Mouse (Mus musculus): ENCODE measurements at regions not wholly inside any gene's neighbourhood (a gene's known extent, or its start where the extent isn't known, plus 50 kb on each side); places are given as distances from the start of the nearest gene placed in this dataset.

GRCm38 (mm10) chr16:89703158-89703557 is 132.2 kb upstream of the Krtap11-1 start:
- Histone ChIP-seq H3K36me3 (replicated peaks in 1 of 2; ENCODE audit: control insufficient read depth in 1 of 2, insufficient read depth in 1 of 2, low read length in 1 of 2) (no peaks in the 10 kb centered on the region), H3K9ac (ENCODE audit: insufficient read depth, low read depth) (no peak overlapping the region), H3K9me3 (replicated peaks; ENCODE audit: low read length) (peaks cover 80% of the 10 kb centered on the region), H3K4me2 (ENCODE audit: insufficient read depth, low read depth, poor library complexity, severe bottlenecking) (no peak overlapping the region), H3K4me3 (replicated peaks in 1 of 3; ENCODE audit: low read depth in 2 of 3, low read length in 2 of 3, poor library complexity in 1 of 3) (no peak overlapping the region), H3K79me2 (replicated peaks; ENCODE audit: control insufficient read depth, extremely low read depth, insufficient read depth, poor library complexity, severe bottlenecking) (no peaks in the 10 kb centered on the region), H3K4me1 (ENCODE audit: control insufficient read depth in 1 of 2, insufficient read depth in 2 of 2) (no peaks in the 10 kb centered on the region), H3K27ac (ENCODE audit: insufficient read depth, low read depth) (no peak overlapping the region), H3K27me3 (replicated peaks) (no peaks in the 10 kb centered on the region)
- dilution Hi-C loops (cut with MboI; ENCODE audit: extremely low pct_ligation_motif_present, extremely low pct_unique_long_range_greater_than_20kb, low sequenced_read_pairs) (no loop called here), in situ Hi-C loops (cut with MboI; ENCODE audit: low pct_ligation_motif_present, low pct_unique_long_range_greater_than_20kb, low sequenced_read_pairs) (no loop called here)
- no peak for DNase-seq (ENCODE audit: extremely low read depth)
- TF ChIP-seq UBTF (IDR thresholded peaks at IDR 0.05; ENCODE audit: low read depth, low read length): no peak
- TF ChIP-seq E2F4 (IDR thresholded peaks at IDR 0.05; ENCODE audit: insufficient replicate concordance, low read depth, low read length): no peak
- TF ChIP-seq ZC3H11A (IDR thresholded peaks at IDR 0.05; ENCODE audit: low read depth, low read length): no peak

- Histone ChIP-seq H3K4me3 (replicated peaks in 1 of 3; ENCODE audit: low read depth in 2 of 3, low read length in 2 of 3, poor library complexity in 1 of 3) (no peak overlapping the region), H3K27me3 (replicated peaks) (no peaks in the 10 kb centered on the region)
These were observed 131.4 kb upstream of the Krtap11-1 start for GRCm38 (mm10) chr16:89702406-89702805.

GRCm38 (mm10) chr16:89701741-89702140 is 130.8 kb upstream of the Krtap11-1 start:
- no peak overlapping the region for H3K9ac ChIP-seq (ENCODE audit: insufficient read depth, low read depth)
- H3K4me1 ChIP-seq (ENCODE audit: control insufficient read depth in 1 of 2, insufficient read depth in 2 of 2): no peaks in the 10 kb centered on the region
- TF ChIP-seq PAX5 (IDR thresholded peaks at IDR 0.05; ENCODE audit: low read length): no peak
- TF ChIP-seq GABPA (IDR thresholded peaks at IDR 0.05; ENCODE audit: insufficient replicate concordance, low read depth, low read length): no peak
- TF ChIP-seq JUND (conservative IDR thresholded peaks at IDR 0.05; ENCODE audit: low read depth, low read length): no peak
- TF ChIP-seq NELFE (IDR thresholded peaks at IDR 0.05; ENCODE audit: low read depth, low read length): no peak
- TF ChIP-seq RAD21 (IDR thresholded peaks at IDR 0.05; ENCODE audit: low read depth, low read length): no peak
- TF ChIP-seq USF2 (conservative IDR thresholded peaks at IDR 0.05; ENCODE audit: low read depth, low read length): no peak
- no peak for TF ChIP-seq HCFC1 (IDR thresholded peaks at IDR 0.05; ENCODE audit: low read depth, low read length)
- no peak for TF ChIP-seq ZC3H11A (IDR thresholded peaks at IDR 0.05; ENCODE audit: low read depth, low read length)
- TF ChIP-seq MEF2A (IDR thresholded peaks at IDR 0.05; ENCODE audit: borderline replicate concordance, low read depth, low read length): no peak
- TF ChIP-seq KAT2A (IDR thresholded peaks at IDR 0.05; ENCODE audit: insufficient replicate concordance, low read length): no peak
- TF ChIP-seq MXI1 (IDR thresholded peaks at IDR 0.05; ENCODE audit: low read depth, low read length): no peak
- no peaks in the 10 kb centered on the region for H3K36me3 ChIP-seq (replicated peaks in 1 of 2; ENCODE audit: control insufficient read depth in 1 of 2, insufficient read depth in 1 of 2, low read length in 1 of 2)
- in situ Hi-C loops (cut with MboI; ENCODE audit: low pct_ligation_motif_present, low pct_unique_long_range_greater_than_20kb, low sequenced_read_pairs): no loop called here
- H3K27me3 ChIP-seq (replicated peaks): no peaks in the 10 kb centered on the region
- no peaks in the 10 kb centered on the region for H3K79me2 ChIP-seq (replicated peaks; ENCODE audit: control insufficient read depth, extremely low read depth, insufficient read depth, poor library complexity, severe bottlenecking)
- no peak overlapping the region for H3K4me2 ChIP-seq (ENCODE audit: insufficient read depth, low read depth, poor library complexity, severe bottlenecking)
- H3K4me3 ChIP-seq (replicated peaks in 1 of 3; ENCODE audit: low read depth in 2 of 3, low read length in 2 of 3, poor library complexity in 1 of 3): no peak overlapping the region
- dilution Hi-C loops (cut with MboI; ENCODE audit: extremely low pct_ligation_motif_present, extremely low pct_unique_long_range_greater_than_20kb, low sequenced_read_pairs): no loop called here
- H3K9me3 ChIP-seq (replicated peaks; ENCODE audit: low read length): peaks cover 78% of the 10 kb centered on the region
- no peak overlapping the region for H3K27ac ChIP-seq (ENCODE audit: insufficient read depth, low read depth)
- no peak for DNase-seq (ENCODE audit: extremely low read depth)

More at GRCm38 (mm10) chr16:89702406-89702805, 131.4 kb upstream of the Krtap11-1 start:
- Histone ChIP-seq H3K36me3 (replicated peaks in 1 of 2; ENCODE audit: control insufficient read depth in 1 of 2, insufficient read depth in 1 of 2, low read length in 1 of 2) (no peaks in the 10 kb centered on the region), H3K79me2 (replicated peaks; ENCODE audit: control insufficient read depth, extremely low read depth, insufficient read depth, poor library complexity, severe bottlenecking) (no peaks in the 10 kb centered on the region), H3K4me2 (ENCODE audit: insufficient read depth, low read depth, poor library complexity, severe bottlenecking) (no peak overlapping the region), H3K9ac (ENCODE audit: insufficient read depth, low read depth) (no peak overlapping the region), H3K9me3 (replicated peaks; ENCODE audit: low read length) (peaks cover 79% of the 10 kb centered on the region), H3K27ac (ENCODE audit: insufficient read depth, low read depth) (no peak overlapping the region), H3K4me1 (ENCODE audit: control insufficient read depth in 1 of 2, insufficient read depth in 2 of 2) (no peaks in the 10 kb centered on the region)
- no peak for TF ChIP-seq ZMIZ1 (IDR thresholded peaks at IDR 0.05; ENCODE audit: low read depth, low read length)
- TF ChIP-seq ZKSCAN1 (IDR thresholded peaks at IDR 0.05; ENCODE audit: borderline replicate concordance, low read depth, low read length): no peak
- no peak for TF ChIP-seq RAD21 (IDR thresholded peaks at IDR 0.05; ENCODE audit: low read depth, low read length)
- no peak for TF ChIP-seq CHD2 (IDR thresholded peaks at IDR 0.05; ENCODE audit: low read length)
- TF ChIP-seq USF2 (conservative IDR thresholded peaks at IDR 0.05; ENCODE audit: low read depth, low read length): no peak
- TF ChIP-seq UBTF (IDR thresholded peaks at IDR 0.05; ENCODE audit: low read depth, low read length): no peak
- no peak for TF ChIP-seq ZNF384 (IDR thresholded peaks at IDR 0.05; ENCODE audit: low read depth, low read length)
- no peak for TF ChIP-seq MXI1 (IDR thresholded peaks at IDR 0.05; ENCODE audit: low read depth, low read length)
- no peak for TF ChIP-seq BHLHE40 (IDR thresholded peaks at IDR 0.05; ENCODE audit: low read depth, low read length)
- TF ChIP-seq KAT2A (IDR thresholded peaks at IDR 0.05; ENCODE audit: insufficient replicate concordance, low read length): no peak
- TF ChIP-seq TCF12 (IDR thresholded peaks at IDR 0.05; ENCODE audit: low read depth, low read length): no peak
- no peak for TF ChIP-seq HCFC1 (IDR thresholded peaks at IDR 0.05; ENCODE audit: low read depth, low read length)
- no peak for TF ChIP-seq MEF2A (IDR thresholded peaks at IDR 0.05; ENCODE audit: borderline replicate concordance, low read depth, low read length)
- no peak for TF ChIP-seq IRF4 (IDR thresholded peaks at IDR 0.05; ENCODE audit: low read depth, low read length)
- no peak for TF ChIP-seq GABPA (IDR thresholded peaks at IDR 0.05; ENCODE audit: insufficient replicate concordance, low read depth, low read length)
- no peak for DNase-seq (ENCODE audit: extremely low read depth)
- dilution Hi-C loops (cut with MboI; ENCODE audit: extremely low pct_ligation_motif_present, extremely low pct_unique_long_range_greater_than_20kb, low sequenced_read_pairs): no loop called here
- in situ Hi-C loops (cut with MboI; ENCODE audit: low pct_ligation_motif_present, low pct_unique_long_range_greater_than_20kb, low sequenced_read_pairs): no loop called here
